Mouse (Mus musculus): Measurements from ENCODE around the gene Atp2b4. TPM values are rescaled to one million over a fixed set of nuclear protein-coding genes. Genes with fewer than 3 reads are reported as not detected.

Atp2b4 gene
- total and polyA plus RNA-seq, 3 experiments, result 6.6 to 22.3 (median 21.3) TPM

DNA sequence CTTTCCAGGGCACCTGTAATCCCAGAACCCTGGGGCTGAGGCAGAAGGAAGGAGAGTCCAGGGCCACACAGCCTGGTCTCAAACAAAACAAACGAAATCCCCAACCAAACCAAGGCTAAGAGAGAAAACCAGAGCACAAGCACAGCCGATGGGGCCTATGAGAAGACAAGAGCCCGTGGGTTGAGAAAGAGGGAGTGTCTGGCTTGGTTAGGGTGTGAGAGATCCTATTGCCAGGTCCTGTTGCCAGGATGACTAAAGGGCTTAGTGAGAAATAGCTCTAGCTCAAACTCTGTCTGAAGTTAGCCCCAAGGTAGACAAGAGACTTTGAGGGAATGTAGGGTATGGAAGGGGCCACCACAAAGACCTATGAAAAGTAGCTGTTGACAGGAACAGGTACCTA lies 19.3 kb downstream of the Atp2b4 start:
- Histone ChIP-seq H3K27me3 (ENCODE audit: control insufficient read depth, insufficient read depth, low read length) (no peaks in the 10 kb centered on the region), H3K27ac (no peak overlapping the region), H3K36me3 (ENCODE audit: control insufficient read depth, insufficient read depth, low read length) (no peaks in the 10 kb centered on the region), H3K9ac (ENCODE audit: low read depth, low read length) (no peak overlapping the region), H3K79me2 (replicated peaks; ENCODE audit: control insufficient read depth, insufficient read depth, low read length) (no peaks in the 10 kb centered on the region), H3K4me1 (ENCODE audit: control insufficient read depth, insufficient read depth, low read length) (peaks cover 2% of the 10 kb centered on the region; the same call in 1 of the 2 replicates), H3K4me3 (no peak overlapping the region)
- TF ChIP-seq POLR2A (IDR thresholded peaks at IDR 0.05; ENCODE audit: insufficient read depth, low read depth, low read length) (no peak), EP300 (IDR thresholded peaks at IDR 0.05; ENCODE audit: insufficient read depth, low read depth, low read length) (no peak), CTCF (IDR thresholded peaks at IDR 0.05) (no peak)
- DNase-seq, result peak in 1 of 2 experiments; percentile 10
- 56% methylated on average over 3 of the region's 3 CpGs for WGBS
- intact Hi-C loops (cut with DNase I), result no loop called here

GRCm38 (mm10) chr1:133779043-133779442 lies 21.8 kb downstream of the Atp2b4 start:
- no peak for DNase-seq
- Histone ChIP-seq H3K27ac (no peak overlapping the region), H3K4me3 (no peak overlapping the region), H3K79me2 (replicated peaks; ENCODE audit: control insufficient read depth, insufficient read depth, low read length) (no peaks in the 10 kb centered on the region), H3K27me3 (ENCODE audit: control insufficient read depth, insufficient read depth, low read length) (no peaks in the 10 kb centered on the region), H3K9ac (ENCODE audit: low read depth, low read length) (no peak overlapping the region), H3K36me3 (ENCODE audit: control insufficient read depth, insufficient read depth, low read length) (no peaks in the 10 kb centered on the region), H3K4me1 (ENCODE audit: control insufficient read depth, insufficient read depth, low read length) (no peaks in the 10 kb centered on the region)
- TF ChIP-seq EP300 (IDR thresholded peaks at IDR 0.05; ENCODE audit: insufficient read depth, low read depth, low read length) (no peak), CTCF (IDR thresholded peaks at IDR 0.05) (no peak), POLR2A (IDR thresholded peaks at IDR 0.05; ENCODE audit: insufficient read depth, low read depth, low read length) (no peak)
- 85% methylated on average over 1 of the region's 1 CpGs for WGBS
- intact Hi-C loops (cut with DNase I), result no loop called here

GRCm38 (mm10) chr1:133777651-133778231 lies 23.1 kb downstream of the Atp2b4 start:
- DNase-seq, result peak in 1 of 2 experiments; percentile 29
- Histone ChIP-seq H3K4me1 (ENCODE audit: control insufficient read depth, insufficient read depth, low read length) (peaks cover 3% of the 10 kb centered on the region), H3K36me3 (ENCODE audit: control insufficient read depth, insufficient read depth, low read length) (no peaks in the 10 kb centered on the region), H3K27me3 (ENCODE audit: control insufficient read depth, insufficient read depth, low read length) (no peaks in the 10 kb centered on the region), H3K9ac (ENCODE audit: low read depth, low read length) (no peak overlapping the region), H3K27ac (no peak overlapping the region), H3K79me2 (replicated peaks; ENCODE audit: control insufficient read depth, insufficient read depth, low read length) (no peaks in the 10 kb centered on the region), H3K4me3 (no peak overlapping the region)
- intact Hi-C loops (cut with DNase I), result no loop called here
- WGBS, result 84% methylated on average over 15 of the region's 15 CpGs
- no peak for TF ChIP-seq POLR2A (IDR thresholded peaks at IDR 0.05; ENCODE audit: insufficient read depth, low read depth, low read length)

DNA sequence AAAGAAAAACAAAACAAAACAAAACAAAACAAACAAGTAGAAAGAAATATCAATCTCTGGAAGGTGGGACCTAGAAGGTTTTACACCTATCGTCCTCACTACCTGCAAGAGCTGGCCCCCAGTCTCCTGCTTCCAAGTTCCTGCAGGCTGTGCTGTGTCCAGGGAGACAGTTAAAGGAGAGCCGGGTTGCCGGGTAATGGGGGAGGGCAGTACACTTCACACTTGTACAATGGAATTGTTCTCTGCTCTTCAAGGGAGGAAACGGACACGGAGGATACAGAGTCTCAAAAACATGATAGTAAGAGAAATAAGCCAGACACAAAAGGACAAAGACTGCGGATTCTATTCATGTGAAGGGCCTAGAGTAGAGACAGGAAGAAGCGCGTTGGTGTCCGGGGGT lies 28.3 kb downstream of the Atp2b4 start:
- Histone ChIP-seq H3K4me1 (ENCODE audit: control insufficient read depth, insufficient read depth, low read length) (peaks cover 8% of the 10 kb centered on the region), H3K9ac (ENCODE audit: low read depth, low read length) (no peak overlapping the region), H3K27me3 (ENCODE audit: control insufficient read depth, insufficient read depth, low read length) (no peaks in the 10 kb centered on the region), H3K79me2 (replicated peaks; ENCODE audit: control insufficient read depth, insufficient read depth, low read length) (no peaks in the 10 kb centered on the region), H3K27ac (no peak overlapping the region), H3K36me3 (ENCODE audit: control insufficient read depth, insufficient read depth, low read length) (no peaks in the 10 kb centered on the region), H3K4me3 (no peak overlapping the region)
- no peak for DNase-seq
- intact Hi-C loops (cut with DNase I), result no loop called here
- 47% methylated on average over 9 of the region's 9 CpGs for WGBS
- TF ChIP-seq EP300 (IDR thresholded peaks at IDR 0.05; ENCODE audit: insufficient read depth, low read depth, low read length) (no peak), POLR2A (IDR thresholded peaks at IDR 0.05; ENCODE audit: insufficient read depth, low read depth, low read length) (no peak), CTCF (IDR thresholded peaks at IDR 0.05) (no peak)

GRCm38 (mm10) chr1:133771831-133772399 lies 28.9 kb downstream of the Atp2b4 start:
- intact Hi-C loops (cut with DNase I), result no loop called here
- no peak overlapping the region for H3K27ac ChIP-seq

GRCm38 (mm10) chr1:133767994-133768393 lies 32.8 kb downstream of the Atp2b4 start:
- Histone ChIP-seq H3K4me3 (no peak overlapping the region), H3K79me2 (replicated peaks; ENCODE audit: control insufficient read depth, insufficient read depth, low read length) (no peaks in the 10 kb centered on the region), H3K4me1 (ENCODE audit: control insufficient read depth, insufficient read depth, low read length) (peaks cover 11% of the 10 kb centered on the region), H3K9ac (ENCODE audit: low read depth, low read length) (no peak overlapping the region), H3K27ac (no peak overlapping the region), H3K36me3 (ENCODE audit: control insufficient read depth, insufficient read depth, low read length) (no peaks in the 10 kb centered on the region; the same call in 1 of the 2 replicates), H3K27me3 (ENCODE audit: control insufficient read depth, insufficient read depth, low read length) (no peaks in the 10 kb centered on the region)
- TF ChIP-seq EP300 (IDR thresholded peaks at IDR 0.05; ENCODE audit: insufficient read depth, low read depth, low read length), result no peak
- TF ChIP-seq CTCF (IDR thresholded peaks at IDR 0.05), result no peak
- TF ChIP-seq POLR2A (IDR thresholded peaks at IDR 0.05; ENCODE audit: insufficient read depth, low read depth, low read length), result no peak
- intact Hi-C loops (cut with DNase I), result no loop called here
- DNase-seq, result no peak
- WGBS, result 85% methylated on average over 5 of the region's 5 CpGs

More at GRCm38 (mm10) chr1:133771831-133772399, 28.9 kb downstream of the Atp2b4 start:
- no peak overlapping the region for H3K9ac ChIP-seq (ENCODE audit: low read depth, low read length)
- H3K4me3 ChIP-seq, result no peak overlapping the region
- DNase-seq, result no peak
- H3K36me3 ChIP-seq (ENCODE audit: control insufficient read depth, insufficient read depth, low read length), result no peaks in the 10 kb centered on the region; the same call in 1 of the 2 replicates
- TF ChIP-seq EP300 (IDR thresholded peaks at IDR 0.05; ENCODE audit: insufficient read depth, low read depth, low read length), result no peak
- TF ChIP-seq CTCF (IDR thresholded peaks at IDR 0.05), result no peak
- TF ChIP-seq POLR2A (IDR thresholded peaks at IDR 0.05; ENCODE audit: insufficient read depth, low read depth, low read length), result no peak
- peaks cover 8% of the 10 kb centered on the region for H3K4me1 ChIP-seq (ENCODE audit: control insufficient read depth, insufficient read depth, low read length)
- no peaks in the 10 kb centered on the region for H3K79me2 ChIP-seq (replicated peaks; ENCODE audit: control insufficient read depth, insufficient read depth, low read length)
- H3K27me3 ChIP-seq (ENCODE audit: control insufficient read depth, insufficient read depth, low read length), result no peaks in the 10 kb centered on the region
- WGBS, result 48% methylated on average over 10 of the region's 10 CpGs
